ENCODE assay signal across 30 mouse cellular contexts in genomic region chr3:142388189-142388588, GRCm38 (mm10). TPM values are rescaled to one million over a fixed set of nuclear protein-coding genes. Genes with fewer than 3 reads are reported as not detected.
DNase-seq lines count a peak whose midpoint lies in the region; ATAC-seq and TF ChIP-seq lines count a peak whose summit lies in the region.
"Had no signal": no experiment of that assay in that cellular context is flagged by ENCODE, and none has a peak within 500 bp of the region (broad histone marks: within the 10 kb centered on the region; RNA-seq: fewer than 3 reads in every experiment).

No protein-coding gene starts in this region.

- WGBS in embryonic facial prominence, embryonic 14.5 days = 62% methylated on average over 4 of the region's 4 CpGs
- 51% methylated on average over 4 of the region's 4 CpGs for WGBS in embryonic facial prominence, embryonic 10.5 days
- WGBS in heart, embryonic 15.5 days = 65% methylated on average over 4 of the region's 4 CpGs
- 62% methylated on average over 4 of the region's 4 CpGs for whole genome bisulfite sequencing in heart, embryonic 11.5 days (ENCODE audit: insufficient replicate concordance)
- 48% methylated on average over 4 of the region's 4 CpGs for WGBS in stomach, postnatal 0 days

- H3K4me3 ChIP-seq in embryonic facial prominence, embryonic 14.5 days (ENCODE audit: low read depth, low read length) = no peak overlapping the region
- H3K4me3 ChIP-seq in embryonic facial prominence, embryonic 10.5 days = no peak overlapping the region
- H3K4me3 ChIP-seq in heart, embryonic 15.5 days = no peak overlapping the region
- H3K4me3 ChIP-seq in heart, embryonic 11.5 days (ENCODE audit: low read depth, low read length) = no peak overlapping the region
- H3K4me3 ChIP-seq in stomach, postnatal 0 days (ENCODE audit: low read depth, low read length) = no peak overlapping the region
- H3K4me3 ChIP-seq: embryonic facial prominence, embryonic 15.5 days; hindbrain, embryonic 10.5 days; hindbrain, embryonic 15.5 days; kidney, embryonic 15.5 days; liver, embryonic 12.5 days; neural tube, embryonic 15.5 days had no signal

- TF ChIP-seq CTCF in stomach, postnatal 0 days (IDR thresholded peaks at IDR 0.05; ENCODE audit: low read depth) = no peak

- H3K9me3 ChIP-seq in embryonic facial prominence, embryonic 14.5 days (ENCODE audit: control insufficient read depth, low read length) = no peaks in the 10 kb centered on the region
- no peaks in the 10 kb centered on the region for H3K9me3 ChIP-seq in embryonic facial prominence, embryonic 10.5 days
- no peaks in the 10 kb centered on the region for H3K9me3 ChIP-seq in heart, embryonic 15.5 days (replicated peaks)
- H3K9me3 ChIP-seq in heart, embryonic 11.5 days (replicated peaks; ENCODE audit: control insufficient read depth, low read length) = no peaks in the 10 kb centered on the region
- H3K9me3 ChIP-seq in stomach, postnatal 0 days (ENCODE audit: control insufficient read depth, low read length) = no peaks in the 10 kb centered on the region
- H3K9me3 ChIP-seq: embryonic facial prominence, embryonic 15.5 days; hindbrain, embryonic 10.5 days; hindbrain, embryonic 15.5 days; kidney, embryonic 15.5 days; liver, embryonic 12.5 days; neural tube, embryonic 15.5 days had no signal

- TF ChIP-seq EP300 in stomach, postnatal 0 days (optimal IDR thresholded peaks at IDR 0.05) = no peak

- no peak overlapping the region for H3K4me2 ChIP-seq in embryonic facial prominence, embryonic 14.5 days (ENCODE audit: low read depth, low read length)
- 0 out of 2 replicates have a peak overlapping the region, but pooled peaks have one; percentile 13 for H3K4me2 ChIP-seq in heart, embryonic 15.5 days
- H3K4me2 ChIP-seq in heart, embryonic 11.5 days = no peak overlapping the region
- H3K4me2 ChIP-seq in stomach, postnatal 0 days (replicated peaks; ENCODE audit: low read depth) = no peak overlapping the region
- H3K4me2 ChIP-seq: embryonic facial prominence, embryonic 15.5 days; hindbrain, embryonic 15.5 days; kidney, embryonic 15.5 days; liver, embryonic 12.5 days; neural tube, embryonic 15.5 days had no signal

- no peaks in the 10 kb centered on the region for H3K36me3 ChIP-seq in embryonic facial prominence, embryonic 14.5 days (ENCODE audit: control insufficient read depth, insufficient read depth, low read length)
- no peaks in the 10 kb centered on the region for H3K36me3 ChIP-seq in embryonic facial prominence, embryonic 10.5 days (replicated peaks)
- peaks cover 8% of the 10 kb centered on the region; the same call in 1 of the 2 replicates for H3K36me3 ChIP-seq in heart, embryonic 15.5 days
- no peaks in the 10 kb centered on the region for H3K36me3 ChIP-seq in heart, embryonic 11.5 days (ENCODE audit: control insufficient read depth, insufficient read depth, low read length)
- H3K36me3 ChIP-seq in stomach, postnatal 0 days (ENCODE audit: control insufficient read depth, insufficient read depth, low read length) = no peaks in the 10 kb centered on the region
- H3K36me3 ChIP-seq: embryonic facial prominence, embryonic 15.5 days; hindbrain, embryonic 10.5 days; hindbrain, embryonic 15.5 days; neural tube, embryonic 15.5 days had no signal

- H3K27ac ChIP-seq in embryonic facial prominence, embryonic 14.5 days (replicated peaks; ENCODE audit: low read depth, low read length) = no peak overlapping the region
- H3K27ac ChIP-seq in embryonic facial prominence, embryonic 10.5 days (replicated peaks) = no peak overlapping the region
- H3K27ac ChIP-seq in heart, embryonic 15.5 days = peak overlapping the region; percentile 24; the same call in 1 of the 2 replicates
- H3K27ac ChIP-seq in heart, embryonic 11.5 days (ENCODE audit: low read depth, low read length) = no peak overlapping the region
- 0 out of 2 replicates have a peak overlapping the region, but pooled peaks have one; percentile 40 for H3K27ac ChIP-seq in stomach, postnatal 0 days (replicated peaks)
- H3K27ac ChIP-seq: embryonic facial prominence, embryonic 15.5 days; hindbrain, embryonic 15.5 days; kidney, embryonic 15.5 days; liver, embryonic 12.5 days; macrophage; neural tube, embryonic 15.5 days had no signal

- no peak for ATAC-seq in embryonic facial prominence, embryonic 14.5 days (ENCODE audit: low read depth)
- no peak for ATAC-seq in heart, embryonic 15.5 days (replicated peaks; ENCODE audit: insufficient number of reproducible peaks, insufficient read depth, low FRiP score, low read depth)
- ATAC-seq in heart, embryonic 11.5 days (replicated peaks; ENCODE audit: insufficient number of reproducible peaks, low FRiP score, low TSS enrichment) = no peak
- no peak for ATAC-seq in stomach, postnatal 0 days (ENCODE audit: low FRiP score, low TSS enrichment)
- ATAC-seq: activated CD4-positive, CD25-positive, alpha-beta regulatory T cell, adult 4 months; forebrain, embryonic 14.5 days; inflammation-experienced regulatory T-cells, adult 6 months; liver, embryonic 12.5 days; liver, postnatal 0 days had no signal

- no peaks in the 10 kb centered on the region for H3K27me3 ChIP-seq in embryonic facial prominence, embryonic 14.5 days (replicated peaks; ENCODE audit: control insufficient read depth, insufficient read depth, low read length)
- no peaks in the 10 kb centered on the region for H3K27me3 ChIP-seq in embryonic facial prominence, embryonic 10.5 days (replicated peaks; ENCODE audit: low read depth, poor library complexity, severe bottlenecking)
- no peaks in the 10 kb centered on the region for H3K27me3 ChIP-seq in heart, embryonic 15.5 days
- no peaks in the 10 kb centered on the region for H3K27me3 ChIP-seq in heart, embryonic 11.5 days (ENCODE audit: control insufficient read depth, insufficient read depth, low read length)
- H3K27me3 ChIP-seq in stomach, postnatal 0 days (ENCODE audit: control insufficient read depth, insufficient read depth, low read length) = no peaks in the 10 kb centered on the region
- H3K27me3 ChIP-seq: embryonic facial prominence, embryonic 15.5 days; hindbrain, embryonic 15.5 days; kidney, embryonic 15.5 days; liver, embryonic 12.5 days; neural tube, embryonic 15.5 days had no signal

- no peak overlapping the region for H3K9ac ChIP-seq in embryonic facial prominence, embryonic 14.5 days (ENCODE audit: low read depth, low read length)
- H3K9ac ChIP-seq in heart, embryonic 15.5 days = no peak overlapping the region
- H3K9ac ChIP-seq in heart, embryonic 11.5 days (ENCODE audit: low read depth, low read length) = no peak overlapping the region
- no peak overlapping the region for H3K9ac ChIP-seq in stomach, postnatal 0 days (ENCODE audit: low read length)
- H3K9ac ChIP-seq: embryonic facial prominence, embryonic 15.5 days; hindbrain, embryonic 15.5 days; kidney, embryonic 15.5 days; liver, embryonic 12.5 days; liver, postnatal 0 days; neural tube, embryonic 15.5 days had no signal

- no peaks in the 10 kb centered on the region for H3K4me1 ChIP-seq in embryonic facial prominence, embryonic 14.5 days (ENCODE audit: control insufficient read depth, insufficient read depth, low read length)
- peaks cover 11% of the 10 kb centered on the region for H3K4me1 ChIP-seq in embryonic facial prominence, embryonic 10.5 days
- H3K4me1 ChIP-seq in heart, embryonic 15.5 days (replicated peaks) = peaks cover 15% of the 10 kb centered on the region
- peaks cover 6% of the 10 kb centered on the region; the same call in 1 of the 2 replicates for H3K4me1 ChIP-seq in heart, embryonic 11.5 days (ENCODE audit: control insufficient read depth, insufficient read depth, low read length)
- peaks cover 2% of the 10 kb centered on the region; the same call in 1 of the 2 replicates for H3K4me1 ChIP-seq in stomach, postnatal 0 days (replicated peaks; ENCODE audit: control insufficient read depth, insufficient read depth)
- H3K4me1 ChIP-seq: embryonic facial prominence, embryonic 15.5 days; hindbrain, embryonic 15.5 days; liver, embryonic 12.5 days; neural tube, embryonic 15.5 days had no signal

- DNase-seq in embryonic facial prominence, embryonic 14.5 days (ENCODE audit: low spot score) = peak; percentile 4
- DNase-seq in embryonic facial prominence, embryonic 10.5 days (ENCODE audit: low spot score) = no peak
- DNase-seq in retina, postnatal 1 day = peak; percentile 30
- no peak for DNase-seq in retina, embryonic 14.5 days (ENCODE audit: low spot score)
- DNase-seq in stomach, postnatal 0 days (ENCODE audit: low spot score) = no peak
- DNase-seq in thymus, postnatal 36 days = no peak
- DNase-seq: adrenal gland, adult 2 months; cerebellum, adult 9-10 months; cerebellum, postnatal 36 days; heart, postnatal 10 days; kidney, adult 18-20 months; left cerebral cortex, postnatal 4 days; liver, postnatal 0 days; midbrain, embryonic 14.5 days; right cerebral cortex, adult 18-20 months; spleen, adult 18-20 months; thymus, adult 18-20 months; thymus, postnatal 25 days had no signal

RNA-seq across cellular contexts. Expression of gene Pdlim5, which starts 7.3 kb away (rescaled TPM):
- polyA plus RNA-seq in embryonic facial prominence, embryonic 14.5 days (2014; fragmentation: Nextera tagmentation; extraction: Ambion mirVana) = 63.6 and 84.5 TPM in 2 replicates
- polyA plus RNA-seq in embryonic facial prominence, embryonic 10.5 days (2016; fragmentation: Nextera tagmentation; extraction: Ambion mirVana) = 17.2 and 18.2 TPM in 2 replicates
- 180 and 220 TPM in 2 replicates for polyA plus RNA-seq in heart, embryonic 15.5 days (2015; fragmentation: Nextera tagmentation; extraction: Ambion mirVana)
- polyA plus RNA-seq in heart, embryonic 11.5 days (2014; fragmentation: Nextera tagmentation; extraction: Ambion mirVana) = 240 and 257 TPM in 2 replicates
- polyA plus RNA-seq in stomach, postnatal 0 days (2015; fragmentation: Nextera tagmentation; extraction: Ambion mirVana) = 28.9 and 29.7 TPM in 2 replicates

Comparison
In these comparisons a context has a peak if more than half of its experiments do, and no peak if none do; other contexts are left out.
1. DNase-seq: peak in embryonic facial prominence, embryonic 14.5 days (single experiment) and retina, postnatal 1 day (single experiment); none in embryonic facial prominence, embryonic 10.5 days (single experiment), retina, embryonic 14.5 days (single experiment), stomach, postnatal 0 days (single experiment) and thymus, postnatal 36 days (0 of 2).
2. H3K27ac ChIP-seq: peak in heart, embryonic 15.5 days (single experiment) and stomach, postnatal 0 days (single experiment); none in embryonic facial prominence, embryonic 14.5 days (single experiment), embryonic facial prominence, embryonic 10.5 days (single experiment) and heart, embryonic 11.5 days (single experiment).